Mouse (Mus musculus) embryonic facial prominence, embryonic 10.5 days (tissue): ENCODE data around the gene Fgf8. TPM values are rescaled to one million over a fixed set of nuclear protein-coding genes. Genes with fewer than 3 reads are reported as not detected.

ENCODE experiments used
- DNase-seq: peaks from one replicate; pipeline ENCODE4 v3.0.0-alpha.2; 2017; ENCODE audit warnings: low spot score
- H3K27ac ChIP-seq: fragments of 300-500 bp; sonication (generic); replicated peaks from 2 replicates; pipeline ENCODE4 v1.5.1; 2016; ENCODE audit warnings: mild to moderate bottlenecking
- H3K27me3 ChIP-seq: fragments of 300-500 bp; sonication (generic); replicated peaks from 2 replicates; pipeline ENCODE4 v1.6.1; 2016; ENCODE audit warnings: low read depth, mild to moderate bottlenecking; ENCODE audit not compliant: poor library complexity, severe bottlenecking
- H3K36me3 ChIP-seq: fragments of 300-500 bp; sonication (generic); replicated peaks from 2 replicates; pipeline ENCODE4 v1.6.1; 2016; ENCODE audit warnings: mild to moderate bottlenecking, moderate library complexity
- H3K4me1 ChIP-seq: fragments of 300-500 bp; sonication (generic); 2 replicates; pipeline ENCODE4 v1.6.1; 2016
- H3K4me3 ChIP-seq: fragments of 300-500 bp; sonication (generic); 2 replicates; pipeline ENCODE4 v1.5.1; 2016; ENCODE audit warnings: mild to moderate bottlenecking, moderate library complexity
- H3K9me3 ChIP-seq: fragments of 300-500 bp; sonication (generic); 2 replicates; pipeline ENCODE4 v1.6.1; 2016; ENCODE audit warnings: mild to moderate bottlenecking
- WGBS: fragments of 180-500 bp; shearing (Covaris S2); methylation state at CpG from one replicate; pipeline ENCODE4 v1.1.7; 2016; 5-methylcytosine and 5-hydroxymethylcytosine counted together
- polyA plus RNA-seq: library from polyadenylated mRNA; unstranded; fragments of >200 nt; fragmentation: Nextera tagmentation; extraction: Ambion mirVana; gene quantifications from 2 replicates; pipeline ENCODE4 v1.2.1, GENCODE M21; 2016

Gene Fgf8
- polyA plus RNA-seq, 1 experiment from 2014 or later: 43.2 TPM

GRCm38 (mm10) chr19:45736241-45736640 is 6.5 kb downstream of the Fgf8 start:
- peaks cover 60% of the 10 kb centered on the region for H3K4me1 ChIP-seq
- H3K36me3 ChIP-seq: no peaks in the 10 kb centered on the region
- H3K9me3 ChIP-seq: no peaks in the 10 kb centered on the region
- DNase-seq: no peak
- peaks cover 100% of the 10 kb centered on the region for H3K27me3 ChIP-seq
- 52% methylated on average over 1 of the region's 1 CpGs for WGBS
- H3K27ac ChIP-seq: peak overlapping the region; percentile 61; the same call in 1 of the 2 replicates
- peak overlapping the region; percentile 52 for H3K4me3 ChIP-seq

DNA sequence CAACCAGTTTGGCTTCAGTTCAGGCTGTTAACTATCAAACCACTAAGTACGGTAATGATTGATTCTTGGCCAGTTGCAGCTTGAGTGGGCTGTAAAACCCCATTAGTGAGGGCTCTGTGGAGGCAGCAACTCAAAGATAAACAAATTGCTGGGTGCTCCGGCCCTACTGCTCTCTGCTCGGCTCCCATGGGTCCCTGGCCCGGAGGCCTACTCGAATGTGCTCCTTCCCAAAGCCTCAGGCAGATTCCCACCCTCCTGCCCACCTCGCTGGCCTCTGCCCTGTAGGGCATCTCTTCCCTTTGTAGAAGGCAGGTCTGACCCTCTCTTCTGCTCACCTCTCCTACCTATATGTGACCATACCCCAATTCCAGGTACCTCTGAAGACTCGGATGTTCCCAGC is 8.0 kb downstream of the Fgf8 start:
- no peak for DNase-seq
- Histone ChIP-seq H3K9me3 (no peaks in the 10 kb centered on the region), H3K27me3 (peaks cover 100% of the 10 kb centered on the region), H3K27ac (no peak overlapping the region), H3K4me1 (peaks cover 52% of the 10 kb centered on the region), H3K36me3 (no peaks in the 10 kb centered on the region), H3K4me3 (no peak overlapping the region)
- 39% methylated on average over 7 of the region's 7 CpGs for WGBS

DNA sequence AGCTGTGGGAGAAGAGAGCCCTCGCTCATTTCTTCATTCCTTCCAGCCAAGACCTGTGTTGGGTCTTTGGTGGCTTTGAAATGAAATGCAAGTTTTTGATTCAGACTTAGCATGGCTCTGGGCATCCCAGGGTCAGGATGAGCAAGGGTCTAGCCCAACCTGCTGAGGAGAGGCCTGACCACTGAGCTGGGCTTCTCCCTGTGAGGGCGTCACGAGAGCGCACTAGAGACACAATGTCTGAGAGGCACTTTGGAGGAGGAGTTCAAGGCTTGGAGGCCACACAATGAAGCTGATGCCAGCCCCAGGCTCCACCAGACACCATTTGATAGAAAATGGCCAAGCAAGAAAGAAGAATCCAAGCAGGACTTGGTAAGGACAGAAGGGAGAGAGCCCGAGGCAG is 8.5 kb downstream of the Fgf8 start:
- H3K9me3 ChIP-seq: no peaks in the 10 kb centered on the region
- 63% methylated on average over 5 of the region's 5 CpGs for WGBS
- DNase-seq: no peak
- no peak overlapping the region for H3K27ac ChIP-seq
- H3K27me3 ChIP-seq: peaks cover 99% of the 10 kb centered on the region
- no peaks in the 10 kb centered on the region for H3K36me3 ChIP-seq
- peaks cover 49% of the 10 kb centered on the region for H3K4me1 ChIP-seq
- H3K4me3 ChIP-seq: no peak overlapping the region

DNA sequence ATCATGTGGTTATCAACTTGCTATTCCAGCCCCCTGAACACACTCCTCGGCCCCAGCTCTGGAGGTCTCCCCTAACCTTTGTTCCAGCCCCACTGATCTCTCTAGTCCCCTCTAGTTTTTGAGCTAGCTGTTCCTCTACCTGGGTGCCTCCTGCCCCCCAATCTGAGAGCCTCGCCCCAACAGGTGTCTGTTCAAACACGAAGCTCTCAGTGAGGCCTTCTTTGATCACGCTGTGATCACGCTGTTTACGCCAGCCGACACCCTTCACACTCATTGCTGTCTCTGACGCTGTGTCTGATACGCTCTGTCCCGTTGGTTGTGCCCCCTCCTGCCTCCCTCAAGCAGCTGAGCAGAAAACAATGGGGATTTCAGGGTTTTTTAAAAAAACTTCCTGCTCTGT is 9.2 kb downstream of the Fgf8 start:
- Histone ChIP-seq H3K9me3 (no peaks in the 10 kb centered on the region), H3K36me3 (no peaks in the 10 kb centered on the region), H3K27ac (no peak overlapping the region), H3K4me3 (no peak overlapping the region), H3K4me1 (peaks cover 46% of the 10 kb centered on the region), H3K27me3 (peaks cover 99% of the 10 kb centered on the region)
- 13% methylated on average over 10 of the region's 10 CpGs for WGBS
- DNase-seq: no peak

- 83% methylated on average over 7 of the region's 7 CpGs for WGBS
- Histone ChIP-seq H3K4me3 (no peak overlapping the region), H3K36me3 (no peaks in the 10 kb centered on the region), H3K27ac (no peak overlapping the region), H3K27me3 (peaks cover 95% of the 10 kb centered on the region), H3K9me3 (no peaks in the 10 kb centered on the region), H3K4me1 (peaks cover 34% of the 10 kb centered on the region)
- DNase-seq: no peak
These were observed 11.1 kb downstream of the Fgf8 start for GRCm38 (mm10) chr19:45731658-45732057.

GRCm38 (mm10) chr19:45730042-45730441 is 12.7 kb downstream of the Fgf8 start:
- H3K4me3 ChIP-seq: no peak overlapping the region
- no peak overlapping the region for H3K27ac ChIP-seq
- WGBS: 74% methylated on average over 8 of the region's 8 CpGs
- no peak for DNase-seq
- H3K9me3 ChIP-seq: no peaks in the 10 kb centered on the region
- peaks cover 92% of the 10 kb centered on the region for H3K27me3 ChIP-seq
- H3K36me3 ChIP-seq: no peaks in the 10 kb centered on the region
- H3K4me1 ChIP-seq: peaks cover 38% of the 10 kb centered on the region

DNA sequence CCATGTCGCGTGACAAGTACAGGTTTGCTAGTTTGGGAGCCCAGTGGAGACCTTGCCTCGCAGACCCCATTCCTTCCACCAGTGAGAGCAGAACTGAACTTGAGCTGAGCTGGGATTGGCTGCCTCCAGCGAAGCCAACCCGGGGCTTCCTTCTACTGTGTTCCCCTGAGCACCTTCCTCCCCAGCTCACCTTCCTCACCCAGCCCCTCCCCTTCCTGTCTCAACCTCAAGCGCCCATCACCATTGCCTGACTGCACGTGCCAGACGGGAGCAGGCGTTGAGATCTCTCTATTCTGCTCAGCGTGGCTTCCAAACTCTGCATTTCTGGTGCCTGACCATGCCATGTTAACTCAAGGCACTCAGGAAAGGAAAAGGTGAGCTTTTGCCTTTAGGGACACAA is 15.5 kb downstream of the Fgf8 start:
- Histone ChIP-seq H3K27ac (no peak overlapping the region), H3K4me3 (no peak overlapping the region), H3K9me3 (no peaks in the 10 kb centered on the region), H3K4me1 (peaks cover 25% of the 10 kb centered on the region), H3K36me3 (no peaks in the 10 kb centered on the region), H3K27me3 (peaks cover 73% of the 10 kb centered on the region)
- 73% methylated on average over 10 of the region's 10 CpGs for WGBS
- no peak for DNase-seq

GRCm38 (mm10) chr19:45725677-45726277 is 16.9 kb downstream of the Fgf8 start:
- H3K4me3 ChIP-seq: peak overlapping the region; percentile 36

GRCm38 (mm10) chr19:45722188-45722587 is 20.5 kb downstream of the Fgf8 start:
- WGBS: 67% methylated on average over 5 of the region's 5 CpGs
- Histone ChIP-seq H3K36me3 (no peaks in the 10 kb centered on the region), H3K9me3 (no peaks in the 10 kb centered on the region), H3K4me1 (peaks cover 38% of the 10 kb centered on the region), H3K27me3 (peaks cover 72% of the 10 kb centered on the region), H3K27ac (no peak overlapping the region), H3K4me3 (no peak overlapping the region)
- no peak for DNase-seq

More at GRCm38 (mm10) chr19:45725677-45726277, 16.9 kb downstream of the Fgf8 start:
- Histone ChIP-seq H3K27ac (peak overlapping the region; percentile 57), H3K27me3 (peaks cover 70% of the 10 kb centered on the region), H3K4me1 (peaks cover 25% of the 10 kb centered on the region), H3K36me3 (no peaks in the 10 kb centered on the region), H3K9me3 (no peaks in the 10 kb centered on the region)
- WGBS: 25% methylated on average over 14 of the region's 14 CpGs
- peak; percentile 85 for DNase-seq

GRCm38 (mm10) chr19:45718286-45718685 is 24.4 kb downstream of the Fgf8 start:
- H3K4me3 ChIP-seq: peak overlapping the region; percentile 43; the same call in 1 of the 2 replicates
- peaks cover 72% of the 10 kb centered on the region for H3K27me3 ChIP-seq
- 81% methylated on average over 3 of the region's 3 CpGs for WGBS
- H3K9me3 ChIP-seq: no peaks in the 10 kb centered on the region
- no peak for DNase-seq
- H3K4me1 ChIP-seq: peaks cover 37% of the 10 kb centered on the region
- 0 out of 2 replicates have a peak overlapping the region, but pooled peaks have one; percentile 70 for H3K27ac ChIP-seq
- no peaks in the 10 kb centered on the region for H3K36me3 ChIP-seq

DNA sequence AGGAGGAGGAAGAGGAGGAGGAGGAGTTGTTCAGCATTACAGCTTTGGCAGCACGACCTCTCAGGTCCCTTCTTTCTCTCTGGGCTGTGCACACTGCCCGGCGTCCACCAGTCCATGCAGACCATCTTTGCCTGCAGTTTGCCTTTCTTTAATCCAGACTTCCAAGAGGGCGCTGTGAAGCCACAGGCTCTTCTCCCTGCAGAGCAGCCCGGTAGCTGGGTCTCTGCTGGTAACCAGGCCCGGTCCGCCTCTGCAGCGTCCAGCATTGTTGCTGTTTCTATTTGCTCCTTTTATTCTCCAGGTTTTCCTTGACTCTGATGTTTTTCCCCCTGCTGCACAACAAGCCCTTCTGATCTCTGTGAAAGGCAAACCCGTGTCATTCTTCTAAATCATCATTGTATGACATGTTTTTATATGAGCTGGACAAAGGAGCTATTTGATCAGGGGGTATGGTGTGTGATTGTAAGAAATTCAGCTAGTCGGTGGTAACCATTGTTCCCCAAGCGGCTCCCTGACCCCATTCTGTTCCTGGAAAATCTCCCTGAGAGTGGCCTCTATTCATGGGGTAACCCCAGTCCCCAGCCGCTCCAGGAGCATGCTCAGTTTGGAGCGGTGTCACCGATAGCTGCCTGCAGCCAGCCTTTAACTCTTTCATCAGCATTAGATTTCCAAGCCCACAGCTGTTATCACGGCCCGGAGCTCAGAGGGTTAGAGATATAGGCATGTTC is 25.1 kb downstream of the Fgf8 start:
- peak overlapping the region; percentile 70 for H3K27ac ChIP-seq
- H3K4me1 ChIP-seq: peaks cover 34% of the 10 kb centered on the region
- H3K27me3 ChIP-seq: peaks cover 76% of the 10 kb centered on the region
- H3K9me3 ChIP-seq: no peaks in the 10 kb centered on the region
- H3K4me3 ChIP-seq: peak overlapping the region; percentile 43
- WGBS: 5% methylated on average over 16 of the region's 16 CpGs
- DNase-seq: peak; percentile 69
- H3K36me3 ChIP-seq: no peaks in the 10 kb centered on the region

- WGBS: 75% methylated on average over 3 of the region's 3 CpGs
- Histone ChIP-seq H3K9me3 (no peaks in the 10 kb centered on the region; the same call in 1 of the 2 replicates), H3K4me3 (no peak overlapping the region), H3K27me3 (0 out of 2 replicates have a peak, but pooled peaks cover 17% of the 10 kb centered on the region), H3K4me1 (peaks cover 8% of the 10 kb centered on the region), H3K36me3 (no peaks in the 10 kb centered on the region), H3K27ac (no peak overlapping the region)
- no peak for DNase-seq
These were observed 34.0 kb downstream of the Fgf8 start for GRCm38 (mm10) chr19:45708704-45709103.

- H3K27me3 ChIP-seq: peaks cover 20% of the 10 kb centered on the region
- 60% methylated on average over 6 of the region's 6 CpGs for WGBS
- H3K4me3 ChIP-seq: no peak overlapping the region
- peaks cover 16% of the 10 kb centered on the region for H3K4me1 ChIP-seq
- DNase-seq: no peak
- H3K27ac ChIP-seq: no peak overlapping the region
- H3K9me3 ChIP-seq: 0 out of 2 replicates have a peak, but pooled peaks cover 4% of the 10 kb centered on the region
- no peaks in the 10 kb centered on the region for H3K36me3 ChIP-seq
These were observed 46.5 kb downstream of the Fgf8 start for GRCm38 (mm10) chr19:45696281-45696600.
